Mouse (Mus musculus): ENCODE data around the gene Dhx9.
"Not testable (repeated sequence)": the region's sequence is repeated elsewhere in the genome, so short reads cannot be mapped to it uniquely, and the experiment has no call there.

Gene Dhx9

DNA sequence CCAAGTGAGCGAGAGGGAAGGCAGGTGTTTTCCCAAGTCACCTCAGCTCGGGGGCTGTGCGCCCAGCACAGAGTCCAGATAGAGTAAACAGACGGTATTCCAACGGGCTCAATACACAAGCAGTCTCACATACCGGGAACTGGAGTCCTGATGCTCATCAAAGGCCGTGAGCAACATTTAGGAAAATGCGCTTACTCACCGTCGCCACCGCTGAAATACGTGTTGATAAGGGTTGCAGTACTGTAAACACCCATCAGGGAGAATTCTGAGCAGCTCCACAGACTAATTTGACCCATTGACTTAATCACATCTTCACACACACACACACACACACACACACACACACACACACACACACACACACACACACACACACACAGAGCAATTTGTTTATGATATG lies 63.2 kb downstream of the Dhx9 start:
- no peak for DNase-seq (ENCODE audit: low spot score in 2 of 2)

- DNase-seq (ENCODE audit: low spot score in 2 of 2), result peak in 1 of 2 experiments; percentile 19
Observed at GRCm38 (mm10) chr1:153417805-153418204, 69.7 kb downstream of the Dhx9 start.

GRCm38 (mm10) chr1:153416271-153416832 lies 71.1 kb downstream of the Dhx9 start:
- DNase-seq (ENCODE audit: low spot score in 2 of 2), result not testable (repeated sequence)

DNA sequence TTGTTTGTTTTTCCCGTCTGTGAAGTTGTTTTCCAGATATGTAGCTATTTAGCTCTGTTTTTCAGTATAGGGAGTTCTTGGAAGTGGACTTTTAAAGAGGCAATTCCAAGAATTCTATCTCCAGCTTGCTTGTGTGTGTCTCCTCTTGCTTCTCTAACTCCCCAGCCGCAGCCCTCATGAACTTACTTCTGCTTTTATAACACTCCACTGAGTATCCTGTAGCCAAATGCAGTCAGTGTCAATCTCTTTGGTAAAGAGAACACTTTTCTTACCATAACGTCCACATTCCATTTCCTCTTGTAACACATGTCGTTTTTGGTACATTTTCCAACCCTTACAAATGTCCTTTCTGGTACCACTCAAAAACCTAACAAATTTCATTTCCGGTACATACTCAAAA lies 71.7 kb downstream of the Dhx9 start:
- not testable (repeated sequence) for DNase-seq (ENCODE audit: low spot score in 2 of 2)

DNA sequence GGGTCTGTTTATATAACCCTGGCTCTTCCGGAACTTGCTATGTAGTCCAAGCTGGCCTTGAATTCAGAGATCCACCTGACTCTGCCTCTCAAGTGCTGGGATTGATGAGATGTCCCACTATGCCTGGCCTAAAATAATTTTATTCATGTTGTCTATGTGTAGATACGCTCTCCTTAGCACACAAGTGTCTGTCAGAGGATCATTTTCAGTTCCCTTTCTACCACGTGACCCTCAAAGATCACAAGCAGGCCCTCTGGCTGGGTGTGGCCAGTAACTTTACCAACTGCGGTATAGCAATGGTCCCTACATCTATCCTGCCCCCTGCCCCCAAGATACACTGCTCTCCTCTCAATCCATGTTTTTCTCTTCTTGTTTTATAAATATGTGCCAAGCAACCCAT lies 72.5 kb downstream of the Dhx9 start:
- peak; percentile 63 to 97 for DNase-seq (ENCODE audit: low spot score in 2 of 2)

DNA sequence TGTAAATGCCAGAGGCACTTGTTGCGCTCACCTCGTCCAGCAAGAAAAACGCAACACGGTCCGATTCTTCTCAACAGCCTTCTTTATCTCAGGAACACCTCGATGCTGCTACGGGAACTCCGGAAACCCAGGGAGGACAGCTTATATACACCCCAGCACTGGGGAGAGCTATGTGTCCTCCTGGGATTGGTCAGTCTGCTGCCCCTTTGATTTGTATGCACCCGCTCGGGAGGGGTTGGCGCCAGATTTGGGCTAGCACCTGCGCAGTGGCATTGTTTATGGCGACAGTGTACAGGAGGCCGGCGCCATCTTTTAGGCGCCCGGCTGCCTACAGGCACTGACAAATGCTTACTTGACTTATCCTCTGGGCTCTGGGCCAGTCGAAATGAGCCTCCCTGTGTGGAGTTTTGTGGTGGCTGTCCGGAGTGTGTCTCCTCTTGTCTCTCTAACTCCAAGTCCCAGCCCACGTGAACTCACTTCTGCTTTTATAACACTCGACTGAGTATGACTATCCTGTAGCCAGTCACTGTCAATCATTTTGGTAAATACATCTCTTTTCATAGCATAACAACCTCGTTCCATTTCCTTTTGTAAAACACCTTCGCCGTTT lies 73.2 kb downstream of the Dhx9 start:
- peak; percentile 78 to 98 for DNase-seq (ENCODE audit: low spot score in 2 of 2)

DNA sequence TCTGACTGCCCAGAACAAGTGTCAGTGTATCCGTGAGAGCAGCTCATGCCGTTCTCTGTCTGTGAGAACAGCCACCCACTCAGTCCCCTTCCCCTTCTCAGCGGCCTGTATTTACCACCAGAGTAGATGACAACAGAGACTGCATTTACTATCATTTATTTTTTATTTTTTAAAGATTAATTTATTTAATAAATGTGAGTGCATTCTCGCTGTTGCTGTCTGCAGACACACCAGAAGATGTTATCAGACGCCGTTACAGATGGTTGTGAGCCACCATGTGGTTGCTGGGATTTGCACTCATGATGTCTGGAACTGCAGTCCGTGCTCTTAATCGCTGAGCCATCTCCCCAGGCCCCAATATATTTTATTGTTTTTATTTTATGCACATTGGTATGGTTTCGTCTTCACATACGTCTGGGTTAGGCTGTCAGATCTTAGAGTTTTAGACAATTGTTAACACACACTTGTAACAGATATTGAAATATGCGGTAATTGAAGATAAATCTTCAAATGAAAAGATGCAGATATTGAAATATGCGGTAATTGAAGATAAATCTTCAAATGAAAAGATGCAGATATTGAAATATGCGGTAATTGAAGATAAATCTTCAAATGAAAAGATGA lies 74.0 kb downstream of the Dhx9 start:
- peak in 1 of 2 experiments; percentile 72 for DNase-seq (ENCODE audit: low spot score in 2 of 2)

DNA sequence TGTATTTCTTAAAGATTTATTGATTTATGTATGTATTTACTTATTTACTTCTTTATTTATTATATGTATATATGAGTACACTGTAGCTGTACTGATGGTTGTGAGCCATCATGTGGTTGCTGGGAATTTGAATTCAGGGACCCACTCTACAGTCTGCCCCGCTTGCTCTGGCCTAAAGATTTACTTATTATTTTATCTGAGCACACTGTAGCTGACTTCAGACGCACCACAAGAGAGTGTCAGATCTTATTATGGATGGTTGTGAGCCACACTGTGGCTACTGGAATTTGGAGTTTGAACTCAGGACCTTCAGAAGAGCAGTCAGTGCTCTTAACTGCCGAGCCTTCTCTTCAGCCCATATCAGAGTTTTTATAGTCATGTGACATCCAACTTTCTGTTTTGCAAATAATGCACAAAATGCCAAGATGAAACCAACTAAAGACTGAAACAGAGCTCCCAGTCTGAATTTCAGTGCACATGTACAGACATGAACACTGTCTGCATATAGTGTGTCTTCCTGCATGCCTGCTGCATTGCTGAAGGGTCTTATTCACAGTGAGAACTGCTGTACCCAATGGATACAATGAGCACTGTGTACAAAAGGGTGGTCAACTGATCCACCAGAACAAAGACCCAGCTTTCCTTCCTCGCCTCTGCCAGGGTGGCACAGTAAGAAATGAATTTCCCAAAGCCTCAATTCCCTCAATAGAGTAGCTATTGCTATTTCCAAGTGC lies 74.6 kb downstream of the Dhx9 start:
- DNase-seq (ENCODE audit: low spot score in 2 of 2), result not testable (repeated sequence)

- no peak for DNase-seq (ENCODE audit: low spot score in 2 of 2)
Observed at GRCm38 (mm10) chr1:153411723-153412122, 75.7 kb downstream of the Dhx9 start.

- DNase-seq (ENCODE audit: low spot score in 2 of 2), result not testable (repeated sequence)
Observed at GRCm38 (mm10) chr1:153410915-153411314, 76.5 kb downstream of the Dhx9 start.

DNA sequence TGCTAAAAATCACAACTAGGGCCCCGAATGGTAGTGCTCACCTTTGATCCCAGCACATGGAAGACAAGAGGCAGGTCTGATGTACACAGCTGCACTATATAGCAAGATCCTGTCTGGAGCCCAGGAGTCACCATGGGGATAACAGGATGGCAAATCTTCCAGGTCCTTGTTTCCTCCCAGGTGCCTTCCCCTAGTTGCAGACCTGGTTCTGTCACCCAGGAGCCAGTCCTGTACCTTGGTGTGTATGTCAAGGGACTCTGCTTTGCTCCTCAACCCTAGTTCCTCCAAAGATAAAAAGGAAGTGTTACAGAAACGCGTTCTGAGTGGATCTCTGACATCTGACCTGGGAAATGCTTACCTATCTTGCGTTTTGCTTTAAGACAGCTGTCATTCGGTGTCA lies 79.2 kb downstream of the Dhx9 start:
- DNase-seq (ENCODE audit: low spot score in 2 of 2), result not testable (repeated sequence)

GRCm38 (mm10) chr1:153407641-153408040 lies 79.8 kb downstream of the Dhx9 start:
- peak in 1 of 2 experiments; percentile 38 for DNase-seq (ENCODE audit: low spot score in 2 of 2)
